Mouse (Mus musculus) brain, embryonic 14.5 days (tissue): ENCODE measurements around the gene Metrn.

ENCODE experiments used
- CTCF ChIP-seq: fragments of 200-500 bp; IDR thresholded peaks from 2 replicates; pipeline ENCODE4 v1.5.1; 2012; ENCODE audit warnings: inconsistent platforms, mild to moderate bottlenecking, moderate library complexity, borderline replicate concordance; ENCODE audit not compliant: insufficient read depth, insufficient read length; ENCODE audit errors: extremely low read depth
- POLR2A ChIP-seq: fragments of 200-500 bp; IDR thresholded peaks from 2 replicates; pipeline ENCODE4 v1.6.1; 2012; ENCODE audit warnings: mild to moderate bottlenecking, inconsistent platforms, borderline replicate concordance; ENCODE audit not compliant: poor library complexity, insufficient read depth, insufficient read length, severe bottlenecking; ENCODE audit errors: extremely low read depth

DNA sequence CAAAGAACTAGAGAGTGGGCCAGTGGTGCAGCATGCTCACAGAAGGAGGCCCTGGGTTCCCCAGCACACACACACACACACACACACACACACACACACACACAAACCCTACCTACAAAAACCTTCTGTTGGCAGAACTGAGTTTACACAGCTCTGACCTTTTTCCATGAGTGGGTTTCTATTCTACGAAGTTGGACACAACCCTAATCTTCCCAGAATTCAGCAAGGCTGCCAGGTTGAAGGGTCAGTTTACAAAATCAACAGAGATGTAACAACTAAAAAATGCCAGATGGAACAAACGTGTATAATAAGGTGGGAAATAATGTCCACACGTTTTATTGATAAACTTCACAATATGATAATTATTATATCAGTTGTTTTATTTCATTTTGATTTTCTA, 39.2 kb downstream of the Metrn start:
- no peak for TF ChIP-seq CTCF
- TF ChIP-seq POLR2A, result no peak
